Mouse (Mus musculus) forebrain, embryonic 12.5 days (tissue): ENCODE results near the gene Taf6. TPM values are rescaled to one million over a fixed set of nuclear protein-coding genes. Genes with fewer than 3 reads are reported as not detected.
"Not testable (repeated sequence)": the region's sequence is repeated elsewhere in the genome, so short reads cannot be mapped to it uniquely, and the experiment has no call there.

Source experiments
- ATAC-seq: fragments of 200-750 bp; cut with Nextera tagmentation; 2 replicates; pipeline ENCODE4 v1.8.0; 2017; ENCODE audit warnings: moderate TSS enrichment; ENCODE audit not compliant: low FRiP score
- H3K27ac ChIP-seq: fragments of 300-500 bp; sonication (generic); 2 replicates; pipeline ENCODE4 v1.5.1; 2016; ENCODE audit warnings: mild to moderate bottlenecking
- H3K27me3 ChIP-seq: fragments of 300-500 bp; sonication (generic); 2 replicates; pipeline ENCODE4 v1.6.1; 2016; ENCODE audit warnings: mild to moderate bottlenecking
- H3K36me3 ChIP-seq: fragments of 300-500 bp; sonication (generic); replicated peaks from 2 replicates; pipeline ENCODE4 v1.6.1; 2016; ENCODE audit warnings: mild to moderate bottlenecking
- H3K4me1 ChIP-seq: fragments of 300-500 bp; sonication (generic); 2 replicates; pipeline ENCODE4 v1.6.1; 2016
- H3K4me2 ChIP-seq: fragments of 300-500 bp; sonication (generic); 2 replicates; pipeline ENCODE4 v1.6.1; 2016; ENCODE audit warnings: mild to moderate bottlenecking, moderate library complexity
- H3K4me3 ChIP-seq: fragments of 300-500 bp; sonication (generic); replicated peaks from 2 replicates; pipeline ENCODE4 v1.5.1; 2016; ENCODE audit warnings: mild to moderate bottlenecking
- H3K9ac ChIP-seq: fragments of 300-500 bp; sonication (generic); 2 replicates; pipeline ENCODE4 v1.6.1; 2016; ENCODE audit warnings: mild to moderate bottlenecking
- H3K9me3 ChIP-seq: fragments of 300-500 bp; sonication (generic); 2 replicates; pipeline ENCODE4 v1.6.1; 2016
- WGBS: fragments of 180-500 bp; shearing (Covaris S2); methylation state at CpG from one replicate; pipeline ENCODE4 v1.1.7; 2016; 5-methylcytosine and 5-hydroxymethylcytosine counted together
- polyA plus RNA-seq: library from polyadenylated mRNA; unstranded; fragments of >200 nt; fragmentation: Nextera tagmentation; extraction: Ambion mirVana; gene quantifications from 2 replicates; pipeline ENCODE4 v1.2.1, GENCODE M21; 2016

The Taf6 gene
- 133 and 137 TPM in 2 replicates for polyA plus RNA-seq

DNA sequence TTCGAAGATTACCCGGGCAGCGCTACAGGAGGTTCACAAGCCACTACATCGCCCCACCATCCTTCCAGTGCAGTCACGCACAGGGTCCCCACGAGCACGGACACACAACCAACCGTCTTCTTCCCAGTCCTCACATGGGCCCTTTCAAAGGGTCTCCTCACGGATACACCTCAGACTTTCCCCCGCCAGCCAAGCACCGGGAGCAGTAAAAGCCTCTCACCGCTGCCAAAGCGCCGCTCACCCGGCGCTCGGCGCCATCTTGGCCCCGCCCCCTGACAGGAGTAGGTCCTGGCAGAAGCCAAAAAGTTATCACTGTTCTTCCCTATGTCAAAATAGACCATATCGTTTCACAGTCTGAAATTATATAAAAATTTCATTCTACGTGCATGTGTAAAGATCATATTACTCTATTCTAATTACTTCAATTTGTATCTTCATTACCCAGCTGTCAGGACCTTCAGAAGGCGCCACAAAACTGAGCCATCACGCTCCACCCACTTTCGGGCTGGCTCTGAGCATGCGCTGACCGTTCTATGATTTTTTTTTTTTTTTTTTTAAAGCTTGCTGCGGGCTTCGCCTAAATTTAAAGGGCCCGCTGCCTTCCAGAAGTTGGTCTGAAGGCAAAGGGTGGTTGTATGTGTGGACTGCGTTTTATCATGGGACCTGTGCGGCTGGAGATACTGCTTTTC, at the start of gene Taf6, which contains the start of gene Cnpy4:
Taf6 (minus strand) TSS at position 502 of the 689 bp plus-strand sequence.
Cnpy4 (plus strand) TSS at position 536 of the 689 bp plus-strand sequence.
- peaks cover 19% of the 10 kb centered on the region for H3K4me1 ChIP-seq
- peak within 1 kb of the TSS; percentile 56 for H3K4me3 ChIP-seq
- WGBS, result under 1% methylated on average over 31 of the region's 31 CpGs
- H3K9ac ChIP-seq, result peak within 1 kb of the TSS; percentile 67
- ATAC-seq, result peak; percentile 86
- peak within 1 kb of the TSS; percentile 47; the same call in 1 of the 2 replicates for H3K27ac ChIP-seq
- peaks cover 49% of the 10 kb centered on the region for H3K36me3 ChIP-seq
- H3K4me2 ChIP-seq, result peak within 1 kb of the TSS; percentile 80
- H3K9me3 ChIP-seq, result no peaks in the 10 kb centered on the region
- H3K27me3 ChIP-seq, result no peaks in the 10 kb centered on the region

DNA sequence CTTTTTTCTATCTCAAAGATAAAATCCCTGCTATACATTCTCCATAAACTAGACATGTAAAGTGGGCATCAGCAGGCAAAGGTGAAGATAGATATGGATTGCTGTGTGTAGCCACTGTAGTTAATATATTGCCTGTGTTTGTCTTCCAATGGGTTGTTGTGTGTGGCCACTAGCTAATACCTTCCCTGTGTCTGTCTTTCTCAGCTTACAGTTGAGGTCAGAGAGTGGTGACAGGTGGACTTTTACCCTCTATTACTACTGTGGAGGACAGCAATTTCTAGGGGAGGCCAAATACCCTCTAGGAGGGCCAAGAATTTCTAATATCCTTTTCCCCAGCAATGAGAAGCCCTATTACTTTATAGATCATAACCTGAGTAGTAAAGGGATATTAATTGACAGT, 47.0 kb upstream of the Taf6 start:
- no peaks in the 10 kb centered on the region for H3K36me3 ChIP-seq
- ATAC-seq, result no peak
- H3K4me1 ChIP-seq, result no peaks in the 10 kb centered on the region
- H3K27ac ChIP-seq, result no peak overlapping the region
- no peak overlapping the region for H3K4me3 ChIP-seq
- H3K4me2 ChIP-seq, result no peak overlapping the region
- no peak overlapping the region for H3K9ac ChIP-seq
- H3K9me3 ChIP-seq, result no peaks in the 10 kb centered on the region
- no peaks in the 10 kb centered on the region for H3K27me3 ChIP-seq

DNA sequence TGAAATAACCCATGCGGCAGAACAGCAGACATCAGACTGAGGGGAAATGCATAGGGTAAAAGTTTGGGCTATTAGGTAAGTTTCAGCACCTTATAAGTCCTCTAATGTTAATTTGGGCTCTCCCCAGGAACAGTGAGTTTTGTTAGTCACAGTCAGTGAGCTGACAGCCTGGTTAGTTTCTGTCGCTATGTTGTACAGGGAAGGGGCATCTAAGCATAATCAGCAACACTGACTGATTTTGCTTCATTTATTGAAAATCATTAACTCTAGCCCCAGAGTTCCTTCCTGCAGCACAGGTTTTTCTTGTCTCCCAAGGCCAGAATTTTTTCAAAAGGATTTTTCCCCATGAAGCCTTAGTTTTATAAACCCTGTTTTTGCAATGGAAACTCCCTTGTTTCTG, 46.5 kb upstream of the Taf6 start:
- ATAC-seq, result no peak
- H3K36me3 ChIP-seq, result no peaks in the 10 kb centered on the region
- H3K4me3 ChIP-seq, result no peak overlapping the region
- H3K4me1 ChIP-seq, result no peaks in the 10 kb centered on the region
- 86% methylated on average over 2 of the region's 2 CpGs for WGBS
- H3K9me3 ChIP-seq, result no peaks in the 10 kb centered on the region
- H3K9ac ChIP-seq, result no peak overlapping the region
- H3K4me2 ChIP-seq, result no peak overlapping the region
- no peak overlapping the region for H3K27ac ChIP-seq
- no peaks in the 10 kb centered on the region for H3K27me3 ChIP-seq

DNA sequence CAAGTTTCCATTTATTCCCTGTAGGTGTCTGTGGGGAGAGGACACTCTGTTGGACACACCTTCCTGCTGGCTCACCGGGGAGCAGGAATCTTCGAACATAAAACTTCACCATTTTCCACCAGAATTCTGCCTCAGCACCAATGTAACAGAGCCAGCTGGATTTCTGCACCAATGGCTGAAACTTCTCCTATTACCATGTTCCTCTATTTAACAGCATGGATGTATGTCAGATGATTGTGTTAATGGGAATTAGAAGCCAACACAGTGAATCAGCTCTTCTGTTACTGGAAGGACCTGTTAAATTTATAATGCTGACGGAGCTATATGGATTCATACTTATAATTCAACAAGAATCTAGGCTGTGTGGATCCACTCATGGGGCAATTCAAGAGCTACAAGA, 42.3 kb upstream of the Taf6 start:
- no peak overlapping the region for H3K4me3 ChIP-seq
- H3K36me3 ChIP-seq, result no peaks in the 10 kb centered on the region
- no peak for ATAC-seq
- H3K27me3 ChIP-seq, result no peaks in the 10 kb centered on the region
- no peaks in the 10 kb centered on the region for H3K9me3 ChIP-seq
- no peak overlapping the region for H3K4me2 ChIP-seq
- no peak overlapping the region for H3K27ac ChIP-seq
- H3K4me1 ChIP-seq, result no peaks in the 10 kb centered on the region
- 87% methylated on average over 3 of the region's 3 CpGs for whole genome bisulfite sequencing
- no peak overlapping the region for H3K9ac ChIP-seq

DNA sequence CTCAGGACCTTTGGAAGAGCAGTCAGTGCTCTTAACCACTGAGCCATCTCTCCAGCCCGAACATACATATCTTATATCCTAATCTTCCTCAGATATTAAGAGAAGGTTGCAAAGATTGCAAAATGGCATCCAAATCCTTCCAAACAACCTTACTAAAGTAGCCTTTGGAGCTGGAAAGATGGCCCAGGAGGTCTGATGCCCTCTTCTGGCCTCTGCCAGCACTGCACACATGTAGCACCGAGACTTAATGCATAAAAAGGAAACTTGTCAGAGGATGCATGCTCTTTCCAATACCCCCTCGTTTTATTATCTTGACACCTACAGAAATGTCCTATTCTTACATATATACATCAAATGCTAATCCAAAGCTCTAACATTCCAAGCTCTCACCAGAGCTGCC, 40.8 kb upstream of the Taf6 start:
- Histone ChIP-seq H3K9ac (no peak overlapping the region), H3K4me1 (no peaks in the 10 kb centered on the region), H3K36me3 (no peaks in the 10 kb centered on the region), H3K4me3 (no peak overlapping the region), H3K27ac (no peak overlapping the region), H3K27me3 (no peaks in the 10 kb centered on the region), H3K9me3 (no peaks in the 10 kb centered on the region), H3K4me2 (no peak overlapping the region)
- no peak for ATAC-seq
- 63% methylated on average over 3 of the region's 3 CpGs for WGBS

DNA sequence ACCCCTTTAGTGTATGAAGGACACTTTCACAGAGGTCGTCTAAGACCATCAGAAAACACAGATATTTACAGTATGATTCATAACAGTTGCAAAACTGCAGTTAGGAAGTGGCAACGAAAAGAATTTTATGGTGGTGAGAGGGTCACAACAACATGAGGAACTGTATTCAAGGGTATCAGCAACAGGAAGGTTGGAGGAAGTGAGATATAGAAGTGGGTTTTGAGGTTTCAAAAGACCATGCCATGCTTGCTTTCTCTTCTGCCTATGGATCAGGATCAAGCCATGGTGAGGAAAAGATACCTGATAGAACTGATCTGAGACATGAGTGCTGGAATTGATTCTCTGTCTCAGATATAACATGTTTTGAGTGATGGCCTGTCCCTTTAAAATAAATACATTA, 40.1 kb upstream of the Taf6 start:
- no peak overlapping the region for H3K9ac ChIP-seq
- H3K36me3 ChIP-seq, result no peaks in the 10 kb centered on the region
- no peak for ATAC-seq
- no peak overlapping the region for H3K27ac ChIP-seq
- H3K27me3 ChIP-seq, result no peaks in the 10 kb centered on the region
- H3K4me2 ChIP-seq, result no peak overlapping the region
- no peaks in the 10 kb centered on the region for H3K4me1 ChIP-seq
- no peaks in the 10 kb centered on the region for H3K9me3 ChIP-seq
- no peak overlapping the region for H3K4me3 ChIP-seq
- 82% methylated on average over 2 of the region's 2 CpGs for WGBS

DNA sequence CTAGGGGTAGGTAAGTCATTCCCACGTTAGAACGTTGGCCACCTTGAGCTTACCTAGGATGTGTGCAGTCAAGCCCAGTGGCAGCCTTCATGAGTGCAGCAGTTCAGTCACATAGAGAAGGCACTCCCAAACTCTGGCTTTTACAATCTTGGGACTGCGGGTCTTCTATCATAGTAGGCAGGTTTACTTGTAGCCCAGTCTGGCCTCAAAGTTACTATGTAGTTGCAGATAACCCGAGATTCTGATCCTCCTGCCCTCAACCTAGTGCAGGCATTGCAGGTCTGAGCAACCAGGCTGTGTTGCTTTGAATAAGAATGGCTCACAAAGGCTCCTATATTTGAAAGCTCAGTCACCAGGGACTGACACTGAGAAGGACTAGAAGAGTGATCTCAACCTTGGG, 39.2 kb upstream of the Taf6 start:
- no peak overlapping the region for H3K9ac ChIP-seq
- H3K36me3 ChIP-seq, result no peaks in the 10 kb centered on the region
- no peaks in the 10 kb centered on the region for H3K4me1 ChIP-seq
- no peaks in the 10 kb centered on the region for H3K27me3 ChIP-seq
- 83% methylated on average over 4 of the region's 4 CpGs for WGBS
- H3K27ac ChIP-seq, result no peak overlapping the region
- no peak overlapping the region for H3K4me3 ChIP-seq
- no peak overlapping the region for H3K4me2 ChIP-seq
- no peak for ATAC-seq
- H3K9me3 ChIP-seq, result no peaks in the 10 kb centered on the region

DNA sequence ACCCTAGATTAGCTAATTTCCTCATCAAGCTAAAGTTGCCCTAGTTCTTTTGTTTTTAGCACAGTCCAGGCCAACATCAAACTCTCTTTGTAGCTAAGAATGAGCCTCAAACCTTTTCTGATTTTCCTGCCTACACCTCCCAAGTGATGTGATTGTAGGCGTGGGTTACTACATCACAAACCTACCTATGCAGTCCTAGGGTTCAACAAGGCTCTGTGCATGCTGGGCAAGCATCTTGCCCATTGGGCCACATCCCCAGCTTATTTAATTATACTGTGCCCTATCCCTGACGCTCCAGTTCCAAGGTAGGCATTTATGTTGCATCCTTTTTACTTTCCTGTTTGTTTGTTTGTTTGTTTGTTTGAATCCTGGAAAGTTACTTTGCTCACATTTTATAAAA, 38.4 kb upstream of the Taf6 start, which contains the start of gene Nxpe5:
Nxpe5 (plus strand) TSS at position 199 of the 400 bp plus-strand sequence.
- 53% methylated on average over 2 of the region's 2 CpGs for WGBS
- ATAC-seq, result no peak
- Histone ChIP-seq H3K4me3 (no peak within 1 kb of the TSS), H3K4me2 (no peak within 1 kb of the TSS), H3K36me3 (no peaks in the 10 kb centered on the region), H3K27ac (no peak within 1 kb of the TSS), H3K4me1 (no peaks in the 10 kb centered on the region), H3K9ac (no peak within 1 kb of the TSS), H3K27me3 (no peaks in the 10 kb centered on the region), H3K9me3 (no peaks in the 10 kb centered on the region)

DNA sequence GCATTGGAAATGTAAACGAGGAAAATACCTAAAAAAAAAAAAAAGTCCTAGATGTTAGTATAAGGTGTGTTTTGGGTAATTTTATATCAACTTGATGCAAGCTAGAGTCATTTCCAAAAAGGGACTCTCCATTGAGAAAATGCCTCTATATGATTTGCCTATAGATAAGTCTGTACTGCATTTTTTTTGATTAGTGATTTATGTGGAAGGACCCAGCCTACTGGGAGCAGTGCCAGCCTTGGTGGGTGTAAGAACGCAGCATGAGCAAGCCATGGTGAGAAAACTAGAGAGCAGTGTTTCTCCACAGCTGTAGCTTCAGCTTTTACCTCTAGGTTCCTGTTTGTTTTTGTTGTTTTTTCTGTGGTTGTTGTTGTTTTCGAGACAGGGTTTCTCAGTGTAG, 36.0 kb upstream of the Taf6 start:
- Histone ChIP-seq H3K27ac (no peak overlapping the region), H3K4me2 (no peak overlapping the region), H3K9ac (no peak overlapping the region), H3K36me3 (no peaks in the 10 kb centered on the region), H3K9me3 (no peaks in the 10 kb centered on the region), H3K4me3 (no peak overlapping the region), H3K4me1 (no peaks in the 10 kb centered on the region), H3K27me3 (no peaks in the 10 kb centered on the region)
- no peak for ATAC-seq
- WGBS, result 66% methylated on average over 3 of the region's 3 CpGs

DNA sequence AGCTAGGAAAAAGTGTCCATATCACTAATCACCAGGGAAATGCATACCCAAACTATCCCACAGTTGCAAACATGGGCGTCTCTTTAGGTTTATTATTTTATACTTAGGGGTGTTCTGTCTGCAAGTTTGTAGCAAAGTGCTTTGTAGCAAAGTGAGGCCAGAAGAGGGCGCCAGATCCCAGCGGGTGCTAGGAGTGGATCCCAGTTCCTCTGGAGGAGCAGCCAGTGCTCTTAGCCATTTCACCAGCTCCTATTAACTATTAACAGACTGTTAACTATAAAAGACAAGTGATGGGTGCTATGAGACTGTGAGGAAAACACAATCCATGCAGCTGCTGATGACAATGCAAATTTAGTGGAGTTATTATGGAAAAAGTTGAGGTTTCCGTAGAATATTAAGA, 34.9 kb upstream of the Taf6 start:
- H3K4me1 ChIP-seq, result no peaks in the 10 kb centered on the region
- no peak overlapping the region for H3K27ac ChIP-seq
- no peaks in the 10 kb centered on the region for H3K9me3 ChIP-seq
- WGBS, result 25% methylated on average over 4 of the region's 4 CpGs
- no peak overlapping the region for H3K4me3 ChIP-seq
- H3K36me3 ChIP-seq, result no peaks in the 10 kb centered on the region
- ATAC-seq, result no peak
- no peaks in the 10 kb centered on the region for H3K27me3 ChIP-seq
- no peak overlapping the region for H3K9ac ChIP-seq
- no peak overlapping the region for H3K4me2 ChIP-seq

DNA sequence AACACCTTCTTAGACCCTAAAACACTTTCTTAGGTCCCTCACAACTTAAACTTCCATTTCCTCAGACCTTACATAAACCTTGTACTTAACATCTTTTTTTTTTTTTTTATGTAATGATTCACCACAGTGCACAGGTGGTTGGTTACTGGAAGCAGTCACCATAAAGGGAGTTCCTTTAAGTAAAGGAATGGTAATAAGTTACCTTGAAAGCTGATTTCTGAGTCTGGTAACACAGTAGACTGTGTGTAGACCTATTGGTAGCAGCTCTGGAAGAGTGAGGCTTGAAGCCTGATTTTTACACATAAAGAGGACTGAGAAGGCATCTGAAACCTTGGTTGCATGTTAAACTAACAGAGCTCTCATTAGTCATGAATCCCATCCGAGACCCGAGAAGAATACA, 32.6 kb upstream of the Taf6 start:
- H3K27ac ChIP-seq, result no peak overlapping the region
- H3K9me3 ChIP-seq, result 0 out of 2 replicates have a peak, but pooled peaks cover 12% of the 10 kb centered on the region
- H3K9ac ChIP-seq, result no peak overlapping the region
- no peak for ATAC-seq
- H3K4me1 ChIP-seq, result no peaks in the 10 kb centered on the region
- no peak overlapping the region for H3K4me3 ChIP-seq
- WGBS, result 79% methylated on average over 2 of the region's 2 CpGs
- no peaks in the 10 kb centered on the region for H3K27me3 ChIP-seq
- no peaks in the 10 kb centered on the region for H3K36me3 ChIP-seq
- H3K4me2 ChIP-seq, result no peak overlapping the region

DNA sequence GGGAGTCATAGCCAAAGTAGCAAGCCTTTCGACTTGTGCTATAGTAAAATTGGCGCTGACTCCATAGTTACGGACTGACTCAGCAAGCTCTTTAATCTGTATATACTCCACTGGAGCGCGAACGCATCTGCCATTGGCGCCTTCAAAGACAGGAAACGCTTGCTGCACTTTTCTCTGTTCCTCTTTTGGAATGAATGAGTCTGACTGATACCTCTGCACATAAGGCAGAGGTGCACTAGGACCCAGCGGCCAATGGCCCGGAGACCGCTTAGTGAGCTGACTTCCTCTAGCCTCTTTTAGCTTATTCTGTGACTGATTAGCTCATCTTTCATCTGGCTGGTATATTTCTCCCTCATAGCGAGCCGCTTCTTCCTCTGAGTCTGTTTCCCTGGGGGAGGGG, 29.4 kb upstream of the Taf6 start:
- H3K27ac ChIP-seq, H3K9ac ChIP-seq, ATAC-seq, H3K4me1 ChIP-seq, H3K36me3 ChIP-seq, H3K4me2 ChIP-seq, H3K27me3 ChIP-seq, H3K4me3 ChIP-seq: not testable (repeated sequence)
- 0 out of 2 replicates have a peak, but pooled peaks cover 12% of the 10 kb centered on the region for H3K9me3 ChIP-seq
- WGBS, result 91% methylated on average over 13 of the region's 13 CpGs

DNA sequence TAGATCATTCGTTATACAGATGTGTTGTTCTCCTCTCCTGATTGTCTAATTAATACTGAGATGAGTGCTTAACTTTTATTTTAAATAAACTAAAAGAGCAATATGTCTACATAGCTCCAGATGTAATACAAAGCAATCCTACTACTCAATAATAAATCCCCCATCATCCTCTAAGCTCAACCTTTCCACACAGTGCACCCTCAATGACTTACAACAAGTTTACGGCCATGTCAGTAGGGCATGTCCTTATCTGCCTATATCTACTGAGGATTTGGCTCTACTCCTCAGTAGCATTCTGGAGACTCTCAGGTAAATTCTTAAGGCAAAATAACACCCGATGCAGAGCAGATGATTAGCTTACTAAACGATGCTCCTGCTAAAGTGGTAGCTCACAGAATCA, 20.6 kb upstream of the Taf6 start:
- Histone ChIP-seq H3K4me1 (no peaks in the 10 kb centered on the region), H3K27ac (no peak overlapping the region), H3K36me3 (no peaks in the 10 kb centered on the region), H3K4me3 (no peak overlapping the region), H3K9ac (no peak overlapping the region), H3K9me3 (peaks cover 11% of the 10 kb centered on the region; the same call in 1 of the 2 replicates), H3K27me3 (no peaks in the 10 kb centered on the region), H3K4me2 (no peak overlapping the region)
- WGBS, result 88% methylated on average over 4 of the region's 4 CpGs
- no peak for ATAC-seq
